Mouse (Mus musculus): Measurements from ENCODE around the gene St3gal4.

The St3gal4 gene

DNA sequence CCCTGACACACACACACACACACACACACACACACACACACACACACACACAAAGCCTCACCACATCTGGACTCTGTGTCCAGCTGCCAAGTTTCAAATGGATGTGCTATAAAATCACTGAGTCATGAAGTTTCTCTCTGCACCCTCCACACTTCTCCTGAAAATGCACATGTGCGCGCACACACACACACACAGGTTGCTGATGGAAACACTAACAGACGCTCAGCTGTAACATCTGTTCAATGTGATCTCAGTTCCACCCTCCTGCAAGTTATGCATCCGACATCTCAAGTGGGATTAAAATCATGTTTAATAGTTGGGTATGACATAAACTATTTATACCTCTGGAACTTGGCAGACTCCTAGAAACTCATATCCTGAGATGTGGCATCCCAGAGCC lies 115.0 kb downstream of the St3gal4 start:
- no peak for DNase-seq (ENCODE audit: low spot score)

DNA sequence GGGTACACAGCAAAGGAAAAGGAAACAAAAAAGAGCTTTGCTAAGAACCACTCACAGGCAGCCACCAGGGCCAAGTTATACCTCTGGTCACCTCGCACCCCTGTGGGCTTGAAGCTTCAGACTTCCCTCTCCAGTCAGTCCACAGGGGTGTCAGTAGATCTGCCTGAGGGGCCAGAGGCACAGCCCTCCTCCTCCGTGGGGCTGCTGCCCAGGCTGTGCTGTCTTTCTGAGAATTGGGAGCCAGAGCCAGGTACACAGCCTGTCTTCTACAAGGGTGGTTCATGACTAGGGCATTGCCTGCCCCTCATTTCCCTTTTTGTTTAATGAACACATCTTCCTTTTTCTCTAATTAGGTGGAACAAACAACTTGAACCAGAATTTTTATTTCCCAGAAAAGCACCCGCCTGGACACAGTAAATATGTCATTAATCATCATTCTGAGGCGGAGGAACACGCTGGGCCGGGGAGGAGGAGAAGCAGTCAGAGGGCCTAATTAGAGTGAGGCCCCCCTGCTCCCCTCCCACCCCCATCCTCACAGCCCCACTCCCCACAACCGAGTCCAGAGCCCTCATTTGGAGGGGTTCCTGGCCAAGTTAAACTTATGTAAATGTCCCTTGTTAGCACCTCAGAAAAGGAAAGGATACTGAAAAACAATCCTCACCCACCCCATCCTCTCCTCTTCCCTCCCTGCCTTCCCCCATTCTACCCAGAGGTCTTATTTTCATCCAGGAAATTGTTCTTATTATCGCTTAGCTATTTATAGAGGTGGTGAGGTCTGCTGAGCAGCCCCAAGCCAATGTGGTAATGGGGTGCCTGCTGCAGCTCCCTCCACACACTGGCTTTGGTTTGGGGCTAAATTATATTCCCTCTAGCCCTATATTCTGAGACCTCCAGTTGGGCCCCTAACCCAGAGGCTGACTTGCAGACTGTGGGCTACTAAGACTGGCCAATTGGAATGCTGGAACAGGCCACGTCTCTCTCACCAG lies 120.9 kb downstream of the St3gal4 start:
- DNase-seq (ENCODE audit: low spot score) = no peak

All from ovary, postnatal 14 days (tissue).